Mouse (Mus musculus): ENCODE data around the gene Clec11a. TPM values are rescaled to one million over a fixed set of nuclear protein-coding genes. Genes with fewer than 3 reads are reported as not detected.
"Not testable (repeated sequence)": the region's sequence is repeated elsewhere in the genome, so short reads cannot be mapped to it uniquely, and the experiment has no call there.

Gene Clec11a
- polyA plus RNA-seq, 1 experiment from 2014 or later = 2.5 TPM

DNA sequence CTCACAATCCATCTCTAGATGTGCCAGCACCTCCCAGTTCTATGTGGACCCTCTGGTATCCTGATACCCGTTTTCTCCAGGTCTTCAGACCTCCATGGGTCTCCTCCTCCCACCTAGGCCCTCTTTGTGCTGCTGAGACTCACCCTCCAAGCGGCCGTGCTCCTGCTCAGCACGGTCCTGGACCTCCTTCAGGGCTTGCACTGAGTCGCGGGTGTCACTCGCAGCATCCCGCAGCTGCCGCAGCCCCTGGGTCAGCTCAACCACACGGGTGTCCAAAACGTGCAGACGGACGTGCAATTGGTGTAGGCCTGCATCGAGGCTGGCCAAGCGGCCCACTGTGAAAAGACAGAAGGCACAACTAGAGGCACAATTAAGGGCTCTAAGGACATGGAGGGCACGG lies 1.0 kb downstream of the Clec11a start:
- 0 out of 2 replicates have a peak, but pooled peaks cover 3% of the 10 kb centered on the region for H3K27me3 ChIP-seq (replicated peaks; ENCODE audit: insufficient read depth, low read length)
- H3K4me1 ChIP-seq (ENCODE audit: insufficient read depth, low read depth, low read length) = peaks cover 9% of the 10 kb centered on the region; the same call in 1 of the 2 replicates
- DNase-seq (ENCODE audit: low spot score) (no peak), ATAC-seq (no peak)
- no peak overlapping the region for H3K4me3 ChIP-seq (ENCODE audit: low read depth, low read length)
- 12% methylated on average over 16 of the region's 16 CpGs for WGBS
- no peak overlapping the region for H3K9ac ChIP-seq (replicated peaks; ENCODE audit: low read depth)
- no peak for TF ChIP-seq CTCF (IDR thresholded peaks at IDR 0.05)
- TF ChIP-seq EP300 (IDR thresholded peaks at IDR 0.05) = no peak
- no peaks in the 10 kb centered on the region for H3K36me3 ChIP-seq (ENCODE audit: insufficient read depth, low read length)
- no peak overlapping the region for H3K27ac ChIP-seq (ENCODE audit: low read length)
- no peaks in the 10 kb centered on the region for H3K9me3 ChIP-seq (ENCODE audit: low read length)
- H3K4me2 ChIP-seq (replicated peaks; ENCODE audit: low read depth, low read length) = peak overlapping the region; percentile 14

DNA sequence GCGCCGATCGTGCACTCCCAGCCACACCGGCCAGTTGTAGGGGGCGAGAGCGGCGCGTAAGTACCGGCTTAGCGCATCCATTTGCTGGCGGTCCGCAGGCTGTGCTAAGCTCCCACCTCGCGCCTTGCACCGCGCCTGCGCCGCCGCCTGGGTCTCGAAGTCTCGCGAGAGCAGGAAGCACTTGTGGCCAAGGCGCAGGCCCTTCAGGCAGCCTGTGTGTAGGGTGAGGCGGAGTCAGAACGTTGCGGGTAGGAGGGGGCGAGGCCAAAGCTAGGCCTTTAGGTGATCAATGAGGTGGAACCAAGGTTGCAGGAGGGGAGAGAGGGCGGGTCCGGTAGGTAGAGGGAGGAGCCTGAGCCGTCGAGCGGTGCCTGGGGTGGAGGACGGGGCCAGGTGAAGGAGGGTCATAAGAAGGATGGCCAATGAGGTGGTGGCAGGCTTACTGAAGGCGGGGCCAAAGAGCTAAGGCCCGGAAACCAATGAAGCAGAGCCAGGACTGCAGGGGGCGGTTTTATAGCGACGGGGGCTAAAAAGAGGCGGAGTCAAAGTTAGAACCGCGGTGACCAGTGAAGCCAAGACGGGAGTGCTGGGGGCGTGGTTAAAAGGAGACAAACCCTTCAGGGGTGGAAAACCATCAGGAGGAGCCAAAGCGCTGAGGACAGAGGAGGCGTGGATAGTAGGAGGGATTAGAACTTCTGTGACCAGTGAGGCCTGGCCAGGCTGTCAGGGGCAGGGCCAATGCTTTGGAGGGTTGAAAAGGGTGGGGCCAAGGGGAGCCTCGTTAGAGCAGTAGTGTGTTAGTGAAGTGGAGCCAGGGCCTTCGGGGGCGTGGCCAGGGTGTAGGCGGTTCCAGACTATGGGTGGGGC lies 1.7 kb downstream of the Clec11a start:
- Histone ChIP-seq H3K27me3 (replicated peaks; ENCODE audit: insufficient read depth, low read length) (no peaks in the 10 kb centered on the region), H3K27ac (ENCODE audit: low read length) (peak overlapping the region; percentile 80), H3K4me3 (ENCODE audit: low read depth, low read length) (peak overlapping the region; percentile 48), H3K4me1 (ENCODE audit: insufficient read depth, low read depth, low read length) (peaks cover 4% of the 10 kb centered on the region; the same call in 1 of the 2 replicates), H3K4me2 (replicated peaks; ENCODE audit: low read depth, low read length) (peak overlapping the region; percentile 71), H3K9me3 (ENCODE audit: low read length) (no peaks in the 10 kb centered on the region), H3K9ac (replicated peaks; ENCODE audit: low read depth) (peak overlapping the region; percentile 56), H3K36me3 (ENCODE audit: insufficient read depth, low read length) (no peaks in the 10 kb centered on the region)
- TF ChIP-seq CTCF (IDR thresholded peaks at IDR 0.05) (peak; percentile 28), EP300 (IDR thresholded peaks at IDR 0.05) (peak; percentile 26; the same call in 1 of the 2 replicates)
- DNase-seq (ENCODE audit: low spot score) (peak; percentile 100), ATAC-seq (peak; percentile 93)
- 1% methylated on average over 46 of the region's 49 CpGs for WGBS

DNA sequence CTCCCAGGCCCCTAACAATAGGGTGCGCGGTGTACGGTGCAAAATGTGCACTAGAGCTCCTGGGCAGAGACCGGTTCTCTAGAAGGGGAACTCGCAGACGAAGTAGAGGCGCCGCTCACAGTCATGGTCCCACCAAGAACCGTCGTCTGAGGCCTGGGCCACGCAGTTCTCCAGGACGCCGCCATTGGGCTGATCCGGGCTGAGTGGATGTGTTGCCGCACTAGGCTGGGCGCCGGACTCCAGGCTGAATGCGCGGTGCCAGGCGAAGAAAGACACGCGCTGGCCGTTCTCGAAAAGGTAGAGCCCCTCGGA lies 2.3 kb downstream of the Clec11a start:
- Histone ChIP-seq H3K4me1 (ENCODE audit: insufficient read depth, low read depth, low read length) (peaks cover 4% of the 10 kb centered on the region; the same call in 1 of the 2 replicates), H3K4me2 (replicated peaks; ENCODE audit: low read depth, low read length) (peak overlapping the region; percentile 71), H3K27ac (ENCODE audit: low read length) (peak overlapping the region; percentile 80), H3K36me3 (ENCODE audit: insufficient read depth, low read length) (no peaks in the 10 kb centered on the region), H3K4me3 (ENCODE audit: low read depth, low read length) (peak overlapping the region; percentile 48), H3K27me3 (replicated peaks; ENCODE audit: insufficient read depth, low read length) (no peaks in the 10 kb centered on the region), H3K9ac (replicated peaks; ENCODE audit: low read depth) (peak overlapping the region; percentile 56), H3K9me3 (ENCODE audit: low read length) (no peaks in the 10 kb centered on the region)
- no peak for DNase-seq (ENCODE audit: low spot score)
- ATAC-seq = peak; percentile 10
- TF ChIP-seq CTCF (IDR thresholded peaks at IDR 0.05) (no peak), EP300 (IDR thresholded peaks at IDR 0.05) (no peak)
- WGBS = under 1% methylated on average over 25 of the region's 25 CpGs

DNA sequence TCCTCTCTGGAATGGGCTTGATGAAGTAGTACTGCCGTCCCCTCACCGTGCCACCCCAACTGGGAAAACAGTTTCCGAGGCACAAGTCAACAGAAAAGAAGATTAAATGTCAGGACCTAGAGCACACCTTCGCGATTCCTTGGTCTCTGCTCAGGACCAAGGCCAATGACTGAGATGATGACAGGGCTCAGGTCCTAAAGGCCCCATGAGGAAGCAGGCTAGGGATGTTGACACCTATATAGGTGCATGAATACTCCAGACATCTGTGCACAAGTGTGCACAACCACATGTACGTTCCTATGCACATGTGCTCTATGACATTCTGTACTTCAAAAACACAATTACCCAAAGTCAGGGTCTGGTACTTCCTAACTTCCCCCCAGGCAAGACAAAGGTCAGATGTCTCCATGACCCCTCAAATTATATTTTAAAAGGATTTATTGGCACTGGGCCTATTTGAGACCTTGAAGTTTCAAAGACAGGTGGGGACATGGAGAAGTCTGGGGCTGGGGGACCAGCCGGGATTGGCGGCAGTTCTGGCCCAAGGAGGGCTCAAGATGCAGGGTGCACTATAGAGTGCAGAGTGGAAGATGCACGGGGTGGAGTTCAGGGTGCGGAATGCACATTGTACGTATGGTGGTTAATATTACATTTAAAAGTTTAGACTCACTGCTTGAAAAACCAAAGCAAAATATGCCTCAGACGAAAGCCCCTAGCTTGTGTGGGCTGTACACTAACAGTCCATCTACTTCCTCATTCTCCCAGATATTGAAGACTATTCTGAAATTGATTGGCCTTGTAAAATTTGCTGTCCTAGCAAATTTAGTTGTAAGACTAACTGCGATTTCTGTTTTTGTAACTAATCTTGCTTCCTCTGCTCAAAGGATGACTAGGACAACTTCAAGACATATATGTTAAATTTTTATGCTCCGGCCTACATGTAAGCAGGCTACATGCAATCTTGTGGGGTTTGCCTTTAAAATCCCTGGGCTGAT lies 3.1 kb downstream of the Clec11a start:
- H3K4me3 ChIP-seq (ENCODE audit: low read depth, low read length) = peak overlapping the region; percentile 48
- H3K27me3 ChIP-seq (replicated peaks; ENCODE audit: insufficient read depth, low read length) = no peaks in the 10 kb centered on the region
- 83% methylated on average over 14 of the region's 14 CpGs for WGBS

DNA sequence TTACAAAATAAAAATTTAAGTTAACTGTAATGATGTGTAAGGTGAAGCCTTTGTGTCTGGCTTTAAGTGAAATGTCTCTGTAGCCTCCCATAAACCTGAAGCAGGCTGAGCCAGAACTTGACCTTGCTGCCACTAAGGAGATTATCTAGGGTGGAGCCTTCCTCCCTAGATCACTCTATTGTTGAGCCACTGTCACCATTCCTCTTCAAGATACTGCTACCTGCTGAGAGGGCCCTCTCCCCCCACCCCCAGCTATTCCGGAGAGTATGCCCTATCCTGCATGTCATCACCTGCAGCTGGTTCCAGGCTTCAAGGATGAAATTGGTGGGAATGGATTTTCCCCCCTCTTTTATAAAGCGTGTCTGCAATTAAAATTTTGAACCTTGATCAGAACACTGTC lies 9.2 kb downstream of the Clec11a start:
- not testable (repeated sequence) for H3K4me3 ChIP-seq (ENCODE audit: low read depth, low read length); H3K27me3 ChIP-seq (replicated peaks; ENCODE audit: insufficient read depth, low read length); H3K27ac ChIP-seq (ENCODE audit: low read length); ATAC-seq; H3K9ac ChIP-seq (replicated peaks; ENCODE audit: low read depth); DNase-seq (ENCODE audit: low spot score); H3K4me1 ChIP-seq (ENCODE audit: insufficient read depth, low read depth, low read length); H3K4me2 ChIP-seq (replicated peaks; ENCODE audit: low read depth, low read length); H3K36me3 ChIP-seq (ENCODE audit: insufficient read depth, low read length); H3K9me3 ChIP-seq (ENCODE audit: low read length)
- 84% methylated on average over 2 of the region's 2 CpGs for WGBS

More for the DNA sequence above, 3.1 kb downstream of the Clec11a start:
- H3K4me2 ChIP-seq (replicated peaks; ENCODE audit: low read depth, low read length) = peak overlapping the region; percentile 71
- no peaks in the 10 kb centered on the region for H3K36me3 ChIP-seq (ENCODE audit: insufficient read depth, low read length)
- DNase-seq (ENCODE audit: low spot score) (no peak), ATAC-seq (no peak)
- H3K27ac ChIP-seq (ENCODE audit: low read length) = peak overlapping the region; percentile 80
- TF ChIP-seq CTCF (IDR thresholded peaks at IDR 0.05) (no peak), EP300 (IDR thresholded peaks at IDR 0.05) (no peak)
- peaks cover 4% of the 10 kb centered on the region; the same call in 1 of the 2 replicates for H3K4me1 ChIP-seq (ENCODE audit: insufficient read depth, low read depth, low read length)
- H3K9me3 ChIP-seq (ENCODE audit: low read length) = no peaks in the 10 kb centered on the region
- peak overlapping the region; percentile 56 for H3K9ac ChIP-seq (replicated peaks; ENCODE audit: low read depth)

DNA sequence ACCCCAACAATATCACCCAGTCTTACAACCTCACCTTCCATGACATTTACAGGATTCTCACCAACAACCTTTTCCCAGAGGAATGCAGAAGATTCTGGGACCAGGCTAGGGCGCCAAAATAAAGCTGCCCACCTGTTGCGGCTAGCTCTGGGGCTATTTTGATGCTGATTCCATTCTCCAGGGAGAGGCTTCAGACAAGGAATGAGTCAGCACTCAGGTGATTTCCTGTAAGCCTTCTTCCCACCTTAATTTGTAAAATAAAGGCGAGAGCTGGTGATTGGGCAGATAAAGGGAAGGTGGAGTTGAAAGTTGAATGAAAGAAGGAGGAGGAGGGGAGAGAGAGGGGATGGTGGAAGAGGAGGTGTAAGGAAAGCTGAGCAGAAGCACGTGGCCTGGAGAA lies 15.3 kb downstream of the Clec11a start:
- Histone ChIP-seq H3K9me3 (ENCODE audit: low read length) (no peaks in the 10 kb centered on the region), H3K4me1 (ENCODE audit: insufficient read depth, low read depth, low read length) (no peaks in the 10 kb centered on the region), H3K9ac (replicated peaks; ENCODE audit: low read depth) (no peak overlapping the region), H3K27ac (ENCODE audit: low read length) (no peak overlapping the region), H3K4me2 (replicated peaks; ENCODE audit: low read depth, low read length) (no peak overlapping the region), H3K4me3 (ENCODE audit: low read depth, low read length) (no peak overlapping the region), H3K36me3 (ENCODE audit: insufficient read depth, low read length) (no peaks in the 10 kb centered on the region), H3K27me3 (replicated peaks; ENCODE audit: insufficient read depth, low read length) (no peaks in the 10 kb centered on the region)
- ATAC-seq = no peak
- WGBS = 51% methylated on average over 4 of the region's 4 CpGs
- no peak for DNase-seq (ENCODE audit: low spot score)
- no peak for TF ChIP-seq EP300 (IDR thresholded peaks at IDR 0.05)
- no peak for TF ChIP-seq CTCF (IDR thresholded peaks at IDR 0.05)
